Mouse (Mus musculus): ENCODE data around the gene Pip4k2a. TPM values are rescaled to one million over a fixed set of nuclear protein-coding genes. Genes with fewer than 3 reads are reported as not detected.

Pip4k2a gene
- polyA plus RNA-seq, 1 experiment = 9.5 TPM

DNA sequence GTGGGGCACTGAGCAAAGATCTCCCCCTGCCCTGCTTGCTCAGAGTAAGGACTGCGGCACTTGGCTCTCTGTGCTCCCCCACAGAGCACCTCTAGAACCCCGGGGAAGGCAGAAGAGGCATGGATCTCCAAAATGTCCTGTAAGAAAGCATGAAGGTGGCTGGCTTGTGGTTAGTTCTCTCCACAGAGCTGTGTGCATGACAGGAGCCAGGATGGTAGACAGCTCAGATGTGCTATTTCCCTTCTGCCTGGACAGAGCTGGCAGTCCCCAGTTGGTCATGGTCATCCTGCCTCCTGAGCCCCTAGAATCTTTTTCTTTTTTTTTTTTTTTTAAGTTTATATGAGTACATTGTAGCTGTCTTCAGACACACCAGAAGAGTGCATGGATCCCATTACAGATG, 27.5 kb downstream of the Pip4k2a start:
- no peak for DNase-seq
- TF ChIP-seq POLR2A (IDR thresholded peaks at IDR 0.05; ENCODE audit: borderline replicate concordance, extremely low read depth, low read depth, low read length) (no peak), CTCF (IDR thresholded peaks at IDR 0.05; ENCODE audit: insufficient read depth, low read length) (no peak)
- WGBS = 74% methylated on average over 2 of the region's 2 CpGs
- H3K4me1 ChIP-seq (ENCODE audit: control insufficient read depth, insufficient read depth, low read length) = peaks cover 2% of the 10 kb centered on the region; the same call in 1 of the 2 replicates
- H3K4me3 ChIP-seq (replicated peaks; ENCODE audit: extremely low read depth, low read depth, low read length) = no peak overlapping the region

DNA sequence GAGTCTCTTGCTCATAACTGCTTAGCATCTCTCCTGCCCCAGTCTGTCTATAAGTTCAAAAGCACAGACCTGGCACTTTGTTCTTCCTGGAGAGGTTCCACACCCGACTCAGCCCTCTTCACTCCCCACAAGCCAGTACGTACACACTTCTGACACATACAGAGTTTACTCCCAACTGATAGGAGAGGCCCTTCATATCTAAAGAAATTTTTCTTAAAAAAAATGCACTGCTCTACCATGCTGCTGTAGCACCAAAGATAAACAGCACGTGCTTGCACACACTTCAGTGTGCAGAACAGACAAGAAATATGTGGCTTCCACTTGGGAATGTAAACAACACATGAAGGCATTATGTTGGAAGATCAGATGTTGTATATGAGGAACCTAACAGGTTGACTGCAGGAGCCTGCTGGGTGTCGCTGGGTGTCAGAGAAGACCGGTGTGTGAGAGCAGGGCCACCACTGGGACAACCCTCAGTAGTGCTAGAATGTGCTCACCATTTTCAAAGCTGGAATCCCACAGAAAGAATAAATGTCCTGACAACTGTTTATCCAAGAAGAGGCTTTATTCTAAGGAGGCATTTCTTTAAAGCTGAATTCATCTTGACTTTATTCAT, 28.8 kb downstream of the Pip4k2a start:
- TF ChIP-seq CTCF (IDR thresholded peaks at IDR 0.05; ENCODE audit: insufficient read depth, low read length) = no peak
- TF ChIP-seq POLR2A (IDR thresholded peaks at IDR 0.05; ENCODE audit: borderline replicate concordance, extremely low read depth, low read depth, low read length) = no peak
- H3K4me1 ChIP-seq (ENCODE audit: control insufficient read depth, insufficient read depth, low read length) = no peaks in the 10 kb centered on the region; the same call in 1 of the 2 replicates
- WGBS = 44% methylated on average over 5 of the region's 5 CpGs
- H3K4me3 ChIP-seq (replicated peaks; ENCODE audit: extremely low read depth, low read depth, low read length) = no peak overlapping the region
- no peak for DNase-seq

DNA sequence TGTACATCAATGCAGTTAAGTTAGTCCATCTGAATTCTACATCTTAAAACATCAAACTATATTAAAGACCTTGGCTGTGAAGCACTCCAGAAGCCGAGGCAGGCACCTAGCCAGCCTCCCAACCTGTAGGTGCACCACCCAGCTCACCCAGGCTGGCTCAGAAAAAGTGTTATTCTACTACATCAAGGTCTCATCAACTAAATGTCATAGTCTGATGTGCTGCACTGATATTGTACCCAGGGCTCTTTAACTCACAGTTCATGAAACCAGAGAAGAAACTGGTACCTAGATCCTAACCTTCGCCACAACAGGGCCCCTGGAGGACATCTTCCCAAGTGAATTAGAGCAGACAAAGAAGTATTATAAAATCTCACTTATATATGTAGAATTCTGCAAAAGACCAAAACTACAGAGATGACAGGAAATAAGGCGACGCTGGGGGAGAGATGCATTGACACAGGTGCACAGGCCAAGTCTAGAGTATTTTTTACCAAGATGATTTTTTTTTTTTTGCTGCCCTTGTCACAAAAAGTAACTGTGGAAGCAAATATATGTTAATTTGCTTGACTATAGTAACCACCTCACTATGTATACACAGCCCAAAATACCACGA, 30.4 kb downstream of the Pip4k2a start:
- no peak for DNase-seq

DNA sequence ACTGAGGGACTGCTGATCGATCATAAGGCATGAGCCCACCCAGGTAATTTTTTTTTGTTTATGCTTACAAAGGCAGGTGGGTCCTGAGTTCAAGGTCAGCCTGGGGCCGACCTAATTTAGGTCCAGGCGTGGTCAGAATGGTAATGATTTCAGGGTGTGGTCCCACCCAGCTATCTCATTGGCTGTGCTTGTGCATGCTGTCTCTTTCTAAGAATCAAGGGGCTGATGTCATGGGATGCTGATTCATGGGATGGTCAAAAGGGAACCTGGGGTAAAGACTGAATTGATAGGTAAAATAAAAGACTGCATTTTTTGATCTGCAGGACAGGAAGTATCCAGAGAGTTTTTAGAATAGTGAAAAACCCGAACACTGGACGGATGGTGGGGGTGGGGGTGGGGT, 31.4 kb downstream of the Pip4k2a start:
- H3K4me3 ChIP-seq (replicated peaks; ENCODE audit: extremely low read depth, low read depth, low read length) = no peak overlapping the region
- TF ChIP-seq POLR2A (IDR thresholded peaks at IDR 0.05; ENCODE audit: borderline replicate concordance, extremely low read depth, low read depth, low read length) = no peak
- 91% methylated on average over 5 of the region's 5 CpGs for whole genome bisulfite sequencing
- H3K4me1 ChIP-seq (ENCODE audit: control insufficient read depth, insufficient read depth, low read length) = no peaks in the 10 kb centered on the region; the same call in 1 of the 2 replicates
- no peak for DNase-seq

More for the DNA sequence above, 30.4 kb downstream of the Pip4k2a start:
- no peak overlapping the region for H3K4me3 ChIP-seq (replicated peaks; ENCODE audit: extremely low read depth, low read depth, low read length)
- TF ChIP-seq CTCF (IDR thresholded peaks at IDR 0.05; ENCODE audit: insufficient read depth, low read length) (no peak), POLR2A (IDR thresholded peaks at IDR 0.05; ENCODE audit: borderline replicate concordance, extremely low read depth, low read depth, low read length) (no peak)
- no peaks in the 10 kb centered on the region; the same call in 1 of the 2 replicates for H3K4me1 ChIP-seq (ENCODE audit: control insufficient read depth, insufficient read depth, low read length)
- 89% methylated on average over 5 of the region's 5 CpGs for WGBS

DNA sequence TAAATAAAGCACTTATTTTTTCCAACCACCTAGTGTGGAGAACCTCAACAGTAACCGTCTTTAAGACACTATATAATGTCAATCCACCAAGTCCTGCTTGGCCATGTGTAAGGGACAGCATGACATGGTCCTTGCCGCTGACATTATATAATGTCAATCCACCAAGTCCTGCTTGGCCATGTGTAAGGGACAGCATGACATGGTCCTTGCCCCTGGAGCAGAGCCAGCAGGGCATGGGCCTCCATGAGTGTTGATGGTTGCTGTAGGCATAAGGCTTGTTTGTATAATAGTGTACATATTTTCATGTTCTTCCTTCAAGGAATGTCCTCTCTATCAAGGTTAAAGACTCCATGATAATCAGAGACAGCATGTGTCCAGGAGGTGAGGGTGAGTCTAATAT, 32.0 kb downstream of the Pip4k2a start:
- DNase-seq = no peak
- H3K4me1 ChIP-seq (ENCODE audit: control insufficient read depth, insufficient read depth, low read length) = no peaks in the 10 kb centered on the region; the same call in 1 of the 2 replicates
- TF ChIP-seq POLR2A (IDR thresholded peaks at IDR 0.05; ENCODE audit: borderline replicate concordance, extremely low read depth, low read depth, low read length) (no peak), CTCF (IDR thresholded peaks at IDR 0.05; ENCODE audit: insufficient read depth, low read length) (no peak)
- H3K4me3 ChIP-seq (replicated peaks; ENCODE audit: extremely low read depth, low read depth, low read length) = no peak overlapping the region
- WGBS = 95% methylated on average over 2 of the region's 2 CpGs

DNA sequence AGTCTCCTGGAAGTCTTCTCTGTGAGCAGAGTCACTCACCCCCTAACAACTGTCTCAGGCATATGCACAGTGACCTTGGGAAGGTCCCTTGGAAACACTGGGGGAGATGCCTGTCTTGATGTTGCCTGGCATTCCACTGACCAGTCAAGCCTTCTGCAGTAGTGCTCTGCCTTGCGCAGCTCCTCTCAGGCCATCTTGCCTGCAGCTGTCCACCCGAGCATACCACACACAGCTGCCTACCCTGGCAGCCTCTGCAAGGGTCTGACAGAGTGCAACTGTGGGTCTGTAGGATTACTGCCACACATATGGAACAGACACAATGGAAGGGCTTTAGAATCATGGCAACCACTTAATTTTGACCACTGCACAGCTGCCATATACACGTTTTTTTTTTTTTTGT, 32.8 kb downstream of the Pip4k2a start:
- WGBS = 83% methylated on average over 3 of the region's 3 CpGs
- TF ChIP-seq POLR2A (IDR thresholded peaks at IDR 0.05; ENCODE audit: borderline replicate concordance, extremely low read depth, low read depth, low read length) (no peak), CTCF (IDR thresholded peaks at IDR 0.05; ENCODE audit: insufficient read depth, low read length) (no peak)

DNA sequence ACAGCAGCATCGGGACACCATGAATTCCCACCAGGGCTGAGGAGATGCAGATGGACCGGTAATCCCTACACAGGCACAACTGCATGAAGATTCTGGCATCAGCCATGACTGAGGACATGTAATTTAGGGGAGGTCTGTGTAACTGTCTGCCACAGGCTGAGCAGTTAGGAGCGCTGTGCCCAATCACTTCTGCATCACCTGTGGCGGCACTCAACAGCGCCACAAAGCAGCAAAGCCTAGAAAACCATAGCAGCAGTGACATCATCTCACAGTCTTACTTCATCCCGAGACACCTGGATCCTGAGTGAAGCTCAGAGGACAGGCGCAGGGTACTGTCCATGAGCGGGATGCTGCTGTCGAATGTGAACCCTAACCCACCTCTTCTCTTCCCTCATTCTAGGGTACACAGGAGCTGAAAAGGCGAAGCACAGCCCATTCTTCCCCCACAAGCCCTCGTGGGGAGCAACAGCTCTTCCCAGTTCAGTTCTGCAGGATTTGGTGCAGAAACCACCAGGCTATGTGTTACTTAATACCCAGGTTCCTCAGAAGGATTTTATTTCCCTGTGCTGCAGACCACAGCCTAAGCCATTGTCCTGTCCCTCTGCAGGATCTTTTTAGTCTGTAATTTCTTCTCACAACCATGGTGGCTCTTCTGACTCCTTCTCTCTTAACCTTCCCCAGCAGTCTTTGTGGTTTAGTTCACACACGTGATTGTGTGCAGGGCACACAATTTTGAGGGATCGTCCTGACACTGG, 34.5 kb downstream of the Pip4k2a start:
- Histone ChIP-seq H3K4me3 (replicated peaks; ENCODE audit: extremely low read depth, low read depth, low read length) (no peak overlapping the region), H3K4me1 (ENCODE audit: control insufficient read depth, insufficient read depth, low read length) (no peaks in the 10 kb centered on the region)
- 82% methylated on average over 13 of the region's 13 CpGs for WGBS
- no peak for DNase-seq
- TF ChIP-seq POLR2A (IDR thresholded peaks at IDR 0.05; ENCODE audit: borderline replicate concordance, extremely low read depth, low read depth, low read length) = no peak
- TF ChIP-seq CTCF (IDR thresholded peaks at IDR 0.05; ENCODE audit: insufficient read depth, low read length) = no peak

More for the DNA sequence above, 32.8 kb downstream of the Pip4k2a start:
- DNase-seq = no peak
- Histone ChIP-seq H3K4me1 (ENCODE audit: control insufficient read depth, insufficient read depth, low read length) (no peaks in the 10 kb centered on the region; the same call in 1 of the 2 replicates), H3K4me3 (replicated peaks; ENCODE audit: extremely low read depth, low read depth, low read length) (no peak overlapping the region)

DNA sequence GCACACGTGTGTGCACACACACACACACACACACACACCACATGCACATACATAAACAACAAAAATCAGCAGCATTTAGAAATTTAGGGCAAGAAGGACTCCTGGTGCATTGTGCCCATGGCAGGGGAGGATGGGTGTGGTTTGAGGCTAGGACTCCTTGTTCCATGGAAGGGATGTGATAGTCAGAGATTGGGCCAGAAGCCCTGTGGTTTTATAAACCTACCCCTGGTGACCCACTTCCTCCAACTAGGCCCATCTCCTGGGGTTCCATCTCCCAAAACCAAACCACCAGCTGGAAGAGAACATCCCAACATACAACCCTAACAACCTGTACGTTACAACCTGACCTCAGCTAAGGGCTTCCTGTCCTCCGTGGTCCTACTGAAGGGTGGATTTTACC, 35.4 kb downstream of the Pip4k2a start:
- no peak for DNase-seq
- no peak for TF ChIP-seq CTCF (IDR thresholded peaks at IDR 0.05; ENCODE audit: insufficient read depth, low read length)
- no peak for TF ChIP-seq POLR2A (IDR thresholded peaks at IDR 0.05; ENCODE audit: borderline replicate concordance, extremely low read depth, low read depth, low read length)
- 77% methylated on average over 3 of the region's 3 CpGs for WGBS
- no peak overlapping the region for H3K4me3 ChIP-seq (replicated peaks; ENCODE audit: extremely low read depth, low read depth, low read length)
- no peaks in the 10 kb centered on the region for H3K4me1 ChIP-seq (ENCODE audit: control insufficient read depth, insufficient read depth, low read length)

DNA sequence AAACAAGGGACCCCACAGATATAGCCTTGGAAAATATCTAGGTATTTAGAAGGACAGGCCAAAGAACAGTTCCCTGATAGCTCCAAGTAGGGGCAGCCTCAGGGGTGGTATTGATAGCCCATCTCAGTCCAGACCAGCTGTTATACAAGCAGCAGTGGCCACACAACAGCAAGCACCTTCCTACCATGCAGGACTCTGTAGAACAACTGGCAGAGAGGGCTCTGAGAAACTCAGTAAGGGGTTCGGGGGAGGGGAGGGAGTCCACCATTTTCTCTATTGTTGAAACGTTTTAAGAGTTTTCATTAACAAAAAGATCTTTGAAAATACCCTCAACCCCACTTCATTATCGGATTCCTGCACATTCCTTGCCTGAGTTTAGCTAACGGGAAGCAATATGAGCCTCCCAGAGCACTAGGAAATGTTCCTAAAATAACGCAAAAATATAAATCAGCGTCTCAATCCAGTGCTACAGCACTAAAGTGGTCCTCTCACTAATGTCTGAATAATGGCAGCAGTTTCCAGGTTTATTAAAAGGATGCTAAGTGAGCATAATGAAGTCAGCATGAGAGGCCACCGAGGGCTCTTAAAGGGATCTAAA, 37.5 kb downstream of the Pip4k2a start:
- H3K4me3 ChIP-seq (replicated peaks; ENCODE audit: extremely low read depth, low read depth, low read length) = no peak overlapping the region
- DNase-seq = no peak
- WGBS = 60% methylated on average over 7 of the region's 7 CpGs
- TF ChIP-seq CTCF (IDR thresholded peaks at IDR 0.05; ENCODE audit: insufficient read depth, low read length) (no peak), POLR2A (IDR thresholded peaks at IDR 0.05; ENCODE audit: borderline replicate concordance, extremely low read depth, low read depth, low read length) (no peak)
- peaks cover 4% of the 10 kb centered on the region for H3K4me1 ChIP-seq (ENCODE audit: control insufficient read depth, insufficient read depth, low read length)

Data from lung, adult 2 months (tissue).